In genomic region chr12:10266201-10266600, GRCm38 (mm10) we compare ENCODE assay signal across 21 mouse cellular contexts.
DNase-seq lines count a peak whose midpoint lies in the region; ATAC-seq and TF ChIP-seq lines count a peak whose summit lies in the region.
"Had no signal": no experiment of that assay in that cellular context is flagged by ENCODE, and none has a peak within 500 bp of the region (broad histone marks: within the 10 kb centered on the region; RNA-seq: fewer than 3 reads in every experiment).

No protein-coding gene starts in this region.

- no peak overlapping the region for H3K4me3 ChIP-seq in embryonic fibroblast, embryonic 13.5 days (ENCODE audit: insufficient read depth, low read length)
- H3K4me3 ChIP-seq in myocyte, result no peak overlapping the region
- no peak overlapping the region for H3K4me3 ChIP-seq in liver, postnatal 0 days (ENCODE audit: low read depth, low read length)
- H3K4me3 ChIP-seq: embryonic facial prominence, embryonic 13.5 days; embryonic facial prominence, embryonic 15.5 days; forebrain, embryonic 10.5 days; forebrain, embryonic 12.5 days had no signal

- intact Hi-C loops in left cerebral cortex, postnatal 4 days (cut with DNase I), result no loop called here

- peak overlapping the region; percentile 78 for H3K27ac ChIP-seq in embryonic fibroblast, embryonic 13.5 days (ENCODE audit: insufficient read depth, low read length)
- H3K27ac ChIP-seq in liver, postnatal 0 days (ENCODE audit: low read depth), result no peak overlapping the region
- H3K27ac ChIP-seq: embryonic facial prominence, embryonic 13.5 days; embryonic facial prominence, embryonic 15.5 days; forebrain, embryonic 10.5 days; forebrain, embryonic 12.5 days had no signal

- no peak for TF ChIP-seq POLR2A in embryonic fibroblast, embryonic 13.5 days (IDR thresholded peaks at IDR 0.05; ENCODE audit: low read depth, low read length)
- no peak for TF ChIP-seq POLR2A in myocyte (IDR thresholded peaks at IDR 0.05; ENCODE audit: insufficient read length, low read depth)

- DNase-seq in 3T3-L1 (ENCODE audit: low read depth, low spot score), result peak; percentile 90
- DNase-seq in NIH3T3 (ENCODE audit: low read depth), result peak; percentile 73
- no peak for DNase-seq in liver, postnatal 0 days
- no peak for DNase-seq in embryo, embryonic 9.5 days (ENCODE audit: extremely low spot score)
- no peak for DNase-seq in adrenal gland, adult 2 months
- no peak for DNase-seq in left cerebral cortex, postnatal 4 days
- DNase-seq: adrenal gland, postnatal 10 days; adrenal gland, postnatal 25 days; cerebellum, adult 11 months; cerebellum, adult 18-20 months; cerebellum, adult 8-10 months; cerebellum, adult 9-11 months; cerebellum, postnatal 25 days had no signal

- TF ChIP-seq EP300 in liver, postnatal 0 days (IDR thresholded peaks at IDR 0.05; ENCODE audit: low read depth), result no peak

- H3K27me3 ChIP-seq in myocyte (ENCODE audit: control insufficient read depth, insufficient read depth, insufficient read length), result no peaks in the 10 kb centered on the region
- no peaks in the 10 kb centered on the region for H3K27me3 ChIP-seq in liver, postnatal 0 days (ENCODE audit: insufficient read depth, low read length)
- H3K27me3 ChIP-seq: embryonic facial prominence, embryonic 13.5 days; embryonic facial prominence, embryonic 15.5 days; forebrain, embryonic 12.5 days had no signal

- H3K9ac ChIP-seq in liver, postnatal 0 days (replicated peaks), result no peak overlapping the region
- H3K9ac ChIP-seq: embryonic facial prominence, embryonic 13.5 days; embryonic facial prominence, embryonic 15.5 days; forebrain, embryonic 12.5 days had no signal

- no peaks in the 10 kb centered on the region for H3K36me3 ChIP-seq in myocyte (ENCODE audit: control insufficient read depth, insufficient read depth)
- H3K36me3 ChIP-seq in liver, postnatal 0 days (replicated peaks; ENCODE audit: insufficient read depth, low read length), result no peaks in the 10 kb centered on the region
- H3K36me3 ChIP-seq: embryonic facial prominence, embryonic 13.5 days; embryonic facial prominence, embryonic 15.5 days; forebrain, embryonic 10.5 days; forebrain, embryonic 12.5 days had no signal

- H3K4me1 ChIP-seq in embryonic fibroblast, embryonic 13.5 days (ENCODE audit: control insufficient read depth, insufficient read depth, low read length), result no peaks in the 10 kb centered on the region; the same call in 1 of the 2 replicates
- H3K4me1 ChIP-seq in liver, postnatal 0 days (ENCODE audit: insufficient read depth), result no peaks in the 10 kb centered on the region
- H3K4me1 ChIP-seq: embryonic facial prominence, embryonic 15.5 days; forebrain, embryonic 10.5 days; forebrain, embryonic 12.5 days had no signal

- no peaks in the 10 kb centered on the region for H3K79me2 ChIP-seq in myocyte (ENCODE audit: control insufficient read depth, insufficient read depth)

- WGBS in liver, postnatal 0 days (ENCODE audit: insufficient replicate concordance), result 75% methylated on average over 1 of the region's 1 CpGs

- no peak for ATAC-seq in liver, postnatal 0 days
- ATAC-seq: forebrain, embryonic 14.5 days; forebrain, embryonic 16.5 days had no signal

- no peak overlapping the region for H3ac ChIP-seq in myocyte (ENCODE audit: control insufficient read depth, insufficient read length)

- no peaks in the 10 kb centered on the region for H3K9me3 ChIP-seq in liver, postnatal 0 days (ENCODE audit: low read length)
- H3K9me3 ChIP-seq: embryonic facial prominence, embryonic 13.5 days; embryonic facial prominence, embryonic 15.5 days; forebrain, embryonic 10.5 days; forebrain, embryonic 12.5 days had no signal

- H3K4me2 ChIP-seq in myocyte (ENCODE audit: low read depth), result peak overlapping the region; percentile 34
- H3K4me2 ChIP-seq in liver, postnatal 0 days (ENCODE audit: low read depth, low read length), result no peak overlapping the region
- H3K4me2 ChIP-seq: embryonic facial prominence, embryonic 13.5 days; embryonic facial prominence, embryonic 15.5 days; forebrain, embryonic 12.5 days had no signal

- no peak for TF ChIP-seq CTCF in embryonic fibroblast, embryonic 13.5 days (IDR thresholded peaks at IDR 0.05; ENCODE audit: borderline replicate concordance, insufficient read depth, low read length)
- TF ChIP-seq CTCF in liver, postnatal 0 days (IDR thresholded peaks at IDR 0.05; ENCODE audit: low read depth), result no peak

TF ChIP-seq in myocyte, 11 proteins besides CTCF, POLR2A, EP300 and RAD21:
- TF ChIP-seq REST (IDR thresholded peaks at IDR 0.05; ENCODE audit: insufficient read depth, insufficient read length) (no peak), MYOG (IDR thresholded peaks at IDR 0.05; ENCODE audit: control insufficient read depth in 1 of 3, insufficient read depth in 1 of 3, insufficient read length in 2 of 3, low read depth in 2 of 3) (no peak), POLR2AphosphoS2 (IDR thresholded peaks at IDR 0.05; ENCODE audit: insufficient read length, low read depth) (no peak), MYOD1 (IDR thresholded peaks at IDR 0.05; ENCODE audit: control insufficient read depth in 1 of 3, insufficient read length in 2 of 3, low read depth in 2 of 3) (no peak), MAX (IDR thresholded peaks at IDR 0.05; ENCODE audit: low read depth) (no peak), TCF3 (IDR thresholded peaks at IDR 0.05; ENCODE audit: insufficient read length, low read depth) (no peak), E2F4 (IDR thresholded peaks at IDR 0.05; ENCODE audit: insufficient read depth) (no peak), CEBPB (IDR thresholded peaks at IDR 0.05; ENCODE audit: insufficient read depth, poor library complexity, severe bottlenecking) (no peak), TCF12 (IDR thresholded peaks at IDR 0.05; ENCODE audit: insufficient read depth, poor library complexity, severe bottlenecking) (no peak), USF1 (IDR thresholded peaks at IDR 0.05; ENCODE audit: low read depth) (no peak), SRF (IDR thresholded peaks at IDR 0.05; ENCODE audit: control insufficient read depth, insufficient read length, low read depth) (no peak)
TF ChIP-seq in myocyte: peak in this region for 0.

Comparison
In these comparisons a context has a peak if more than half of its experiments do, and no peak if none do; other contexts are left out.
1. DNase-seq: peak in 3T3-L1 (single experiment) and NIH3T3 (single experiment); none in liver, postnatal 0 days (single experiment), embryo, embryonic 9.5 days (single experiment), adrenal gland, adult 2 months (single experiment) and left cerebral cortex, postnatal 4 days (single experiment).